Mouse (Mus musculus): ENCODE measurements around the gene Cdk19. TPM values are rescaled to one million over a fixed set of nuclear protein-coding genes. Genes with fewer than 3 reads are reported as not detected.

Cdk19 gene
- total and polyA plus RNA-seq, 3 experiments = 3.3 to 4.7 (median 4.0) TPM

- in situ Hi-C loops (cut with MboI; ENCODE audit: low pct_ligation_motif_present, low pct_unique_long_range_greater_than_20kb, low sequenced_read_pairs) = no loop called here
- DNase-seq (ENCODE audit: extremely low read depth) = no peak
- Histone ChIP-seq H3K79me2 (replicated peaks; ENCODE audit: control insufficient read depth, extremely low read depth, insufficient read depth, poor library complexity, severe bottlenecking) (no peaks in the 10 kb centered on the region), H3K27ac (ENCODE audit: insufficient read depth, low read depth) (no peak overlapping the region), H3K36me3 (replicated peaks in 1 of 2; ENCODE audit: control insufficient read depth in 1 of 2, insufficient read depth in 1 of 2, low read length in 1 of 2) (peaks cover 0 to 6% of the 10 kb centered on the region in 2 experiments), H3K4me2 (ENCODE audit: insufficient read depth, low read depth, poor library complexity, severe bottlenecking) (no peak overlapping the region), H3K4me1 (ENCODE audit: control insufficient read depth in 1 of 2, insufficient read depth in 2 of 2) (no peaks in the 10 kb centered on the region), H3K9me3 (replicated peaks; ENCODE audit: low read length) (no peaks in the 10 kb centered on the region), H3K4me3 (replicated peaks in 1 of 3; ENCODE audit: low read depth in 2 of 3, low read length in 2 of 3, poor library complexity in 1 of 3) (no peak overlapping the region), H3K9ac (ENCODE audit: insufficient read depth, low read depth) (no peak overlapping the region), H3K27me3 (replicated peaks) (no peaks in the 10 kb centered on the region)
- dilution Hi-C loops (cut with MboI; ENCODE audit: extremely low pct_ligation_motif_present, extremely low pct_unique_long_range_greater_than_20kb, low sequenced_read_pairs) = no loop called here
- no peak for TF ChIP-seq NRF1 (IDR thresholded peaks at IDR 0.05; ENCODE audit: low read depth, low read length)
- TF ChIP-seq MYC (IDR thresholded peaks at IDR 0.05; ENCODE audit: low read depth, low read length) = no peak
- no peak for TF ChIP-seq MAFK (IDR thresholded peaks at IDR 0.05; ENCODE audit: insufficient replicate concordance, low read length)
- no peak for TF ChIP-seq ZC3H11A (IDR thresholded peaks at IDR 0.05; ENCODE audit: low read depth, low read length)
- TF ChIP-seq KAT2A (IDR thresholded peaks at IDR 0.05; ENCODE audit: insufficient replicate concordance, low read length) = no peak
- TF ChIP-seq RAD21 (IDR thresholded peaks at IDR 0.05; ENCODE audit: low read depth, low read length) = no peak
- no peak for TF ChIP-seq MAZ (IDR thresholded peaks at IDR 0.05; ENCODE audit: low read depth, low read length)
- TF ChIP-seq NELFE (IDR thresholded peaks at IDR 0.05; ENCODE audit: low read depth, low read length) = no peak
- TF ChIP-seq IRF4 (IDR thresholded peaks at IDR 0.05; ENCODE audit: low read depth, low read length) = no peak
- TF ChIP-seq CTCF (conservative IDR thresholded peaks at IDR 0.05 in 1 of 2, IDR thresholded peaks at IDR 0.05 in 1 of 2; ENCODE audit: low read depth in 2 of 2, low read length in 2 of 2) = no peak
- no peak for TF ChIP-seq TBP (conservative IDR thresholded peaks at IDR 0.05; ENCODE audit: low read depth, low read length)
- TF ChIP-seq HCFC1 (IDR thresholded peaks at IDR 0.05; ENCODE audit: low read depth, low read length) = no peak
- TF ChIP-seq SIN3A (IDR thresholded peaks at IDR 0.05; ENCODE audit: low read length) = no peak
- TF ChIP-seq POLR2AphosphoS2 (IDR thresholded peaks at IDR 0.05; ENCODE audit: low read depth, low read length) = no peak
- no peak for TF ChIP-seq CHD2 (IDR thresholded peaks at IDR 0.05; ENCODE audit: low read length)
- no peak for TF ChIP-seq SMC3 (IDR thresholded peaks at IDR 0.05; ENCODE audit: low read depth, low read length)
Measured at GRCm38 (mm10) chr10:40411370-40411769, 72.0 kb downstream of the Cdk19 start.

- H3K27me3 ChIP-seq (replicated peaks) = no peaks in the 10 kb centered on the region
- TF ChIP-seq JUN (IDR thresholded peaks at IDR 0.05; ENCODE audit: insufficient read depth, low read depth, low read length) = no peak
- TF ChIP-seq CHD1 (IDR thresholded peaks at IDR 0.05; ENCODE audit: low read depth, low read length) = no peak
- TF ChIP-seq MAZ (IDR thresholded peaks at IDR 0.05; ENCODE audit: low read depth, low read length) = no peak
- TF ChIP-seq E2F4 (IDR thresholded peaks at IDR 0.05; ENCODE audit: insufficient replicate concordance, low read depth, low read length) = no peak
- no peak for TF ChIP-seq SMC3 (IDR thresholded peaks at IDR 0.05; ENCODE audit: low read depth, low read length)
- TF ChIP-seq HCFC1 (IDR thresholded peaks at IDR 0.05; ENCODE audit: low read depth, low read length) = no peak
- TF ChIP-seq MYC (IDR thresholded peaks at IDR 0.05; ENCODE audit: low read depth, low read length) = no peak
- TF ChIP-seq RAD21 (IDR thresholded peaks at IDR 0.05; ENCODE audit: low read depth, low read length) = no peak
- no peak for TF ChIP-seq SIN3A (IDR thresholded peaks at IDR 0.05; ENCODE audit: low read length)
- TF ChIP-seq NELFE (IDR thresholded peaks at IDR 0.05; ENCODE audit: low read depth, low read length) = no peak
- TF ChIP-seq ETS1 (conservative IDR thresholded peaks at IDR 0.05; ENCODE audit: low read depth, low read length) = no peak
- no peak for TF ChIP-seq POLR2AphosphoS2 (IDR thresholded peaks at IDR 0.05; ENCODE audit: low read depth, low read length)
- no peak for TF ChIP-seq POLR2A (IDR thresholded peaks at IDR 0.05; ENCODE audit: low read depth, low read length)
- TF ChIP-seq BHLHE40 (IDR thresholded peaks at IDR 0.05; ENCODE audit: low read depth, low read length) = no peak
- no peak for TF ChIP-seq CHD2 (IDR thresholded peaks at IDR 0.05; ENCODE audit: low read length)
- no peak for TF ChIP-seq RCOR1 (conservative IDR thresholded peaks at IDR 0.05; ENCODE audit: low read depth, low read length)
- TF ChIP-seq ZKSCAN1 (IDR thresholded peaks at IDR 0.05; ENCODE audit: borderline replicate concordance, low read depth, low read length) = no peak
- TF ChIP-seq MAFK (IDR thresholded peaks at IDR 0.05; ENCODE audit: insufficient replicate concordance, low read length) = no peak
- no peaks in the 10 kb centered on the region for H3K36me3 ChIP-seq (replicated peaks in 1 of 2; ENCODE audit: control insufficient read depth in 1 of 2, insufficient read depth in 1 of 2, low read length in 1 of 2)
- no peak for DNase-seq (ENCODE audit: extremely low read depth)
- dilution Hi-C loops (cut with MboI; ENCODE audit: extremely low pct_ligation_motif_present, extremely low pct_unique_long_range_greater_than_20kb, low sequenced_read_pairs) = no loop called here
- peaks cover 0 to 15% of the 10 kb centered on the region in 2 experiments; a peak in 2 of 4 replicates for H3K4me1 ChIP-seq (ENCODE audit: control insufficient read depth in 1 of 2, insufficient read depth in 2 of 2)
- in situ Hi-C loops (cut with MboI; ENCODE audit: low pct_ligation_motif_present, low pct_unique_long_range_greater_than_20kb, low sequenced_read_pairs) = no loop called here
- H3K4me2 ChIP-seq (ENCODE audit: insufficient read depth, low read depth, poor library complexity, severe bottlenecking) = no peak overlapping the region
- H3K79me2 ChIP-seq (replicated peaks; ENCODE audit: control insufficient read depth, extremely low read depth, insufficient read depth, poor library complexity, severe bottlenecking) = no peaks in the 10 kb centered on the region
- H3K4me3 ChIP-seq (replicated peaks in 1 of 3; ENCODE audit: low read depth in 2 of 3, low read length in 2 of 3, poor library complexity in 1 of 3) = no peak overlapping the region
- H3K9ac ChIP-seq (ENCODE audit: insufficient read depth, low read depth) = no peak overlapping the region
- H3K9me3 ChIP-seq (replicated peaks; ENCODE audit: low read length) = no peaks in the 10 kb centered on the region
- H3K27ac ChIP-seq (ENCODE audit: insufficient read depth, low read depth) = no peak overlapping the region
Measured at GRCm38 (mm10) chr10:40416944-40417343, 77.6 kb downstream of the Cdk19 start.

All from CH12.LX (cell line).